Mouse (Mus musculus) thymus, adult 2 months (tissue): ENCODE results near the gene Nxph4.

Experiments
- CTCF ChIP-seq: fragments of 200-500 bp; IDR thresholded peaks from 2 replicates; pipeline ENCODE4 v1.5.1; 2012; ENCODE audit warnings: mild to moderate bottlenecking, control low read depth, low read length, moderate library complexity, borderline replicate concordance; ENCODE audit not compliant: control insufficient read depth, poor library complexity, insufficient read depth; ENCODE audit errors: extremely low read depth
- POLR2A ChIP-seq: fragments of 200-500 bp; IDR thresholded peaks from 2 replicates; pipeline ENCODE4 v1.6.1; 2012; ENCODE audit warnings: mild to moderate bottlenecking, low read length, control low read depth, moderate library complexity; ENCODE audit not compliant: control insufficient read depth, poor library complexity, insufficient read depth; ENCODE audit errors: extremely low read depth

GRCm38 (mm10) chr10:127515983-127516459 lies 18.3 kb downstream of the Nxph4 start:
- TF ChIP-seq CTCF (no peak), POLR2A (no peak)
